Mouse (Mus musculus): ENCODE measurements around the gene Qrfp.

DNA sequence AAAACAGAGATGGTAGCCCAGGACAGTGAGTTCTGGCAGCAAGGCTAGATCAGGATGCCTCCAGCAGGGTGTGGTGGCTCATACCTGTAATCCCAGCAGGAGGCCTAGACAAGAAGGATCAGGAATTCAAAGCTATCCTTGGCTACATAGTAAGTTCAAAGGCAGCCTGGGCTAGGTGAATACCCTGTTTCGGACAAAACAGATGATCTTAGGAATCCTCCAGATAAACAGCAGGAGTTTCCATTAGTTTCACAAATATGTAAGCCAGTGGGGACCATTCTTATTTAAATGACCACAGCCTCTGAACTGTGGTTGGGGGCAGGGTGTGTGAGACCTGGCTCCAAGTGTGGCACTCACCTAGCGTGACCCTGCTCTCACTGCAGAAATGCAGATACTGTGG, 31.1 kb downstream of the Qrfp start:
- TF ChIP-seq POLR2A (IDR thresholded peaks at IDR 0.05; ENCODE audit: low read depth, low read length) (no peak), CTCF (IDR thresholded peaks at IDR 0.05; ENCODE audit: extremely low read depth, insufficient read depth, insufficient read length, insufficient replicate concordance) (no peak)

Measured in spleen, adult 2 months (tissue).